Mouse (Mus musculus): Measurements from ENCODE around the gene N4bp2. TPM values are rescaled to one million over a fixed set of nuclear protein-coding genes. Genes with fewer than 3 reads are reported as not detected.

The N4bp2 gene
- polyA plus RNA-seq, 1 experiment from 2014 or later = 24.0 TPM

GRCm38 (mm10) chr5:65794702-65795101 is 31.4 kb downstream of the N4bp2 start:
- WGBS = 92% methylated on average over 3 of the region's 3 CpGs
- Histone ChIP-seq H3K27me3 (replicated peaks) (no peaks in the 10 kb centered on the region), H3K27ac (no peak overlapping the region), H3K36me3 (peaks cover 54% of the 10 kb centered on the region), H3K4me3 (no peak overlapping the region), H3K4me2 (replicated peaks) (no peak overlapping the region), H3K4me1 (no peaks in the 10 kb centered on the region), H3K9ac (no peak overlapping the region), H3K9me3 (no peaks in the 10 kb centered on the region)
- ATAC-seq (ENCODE audit: low FRiP score, low read depth) = no peak

- Histone ChIP-seq H3K27me3 (replicated peaks) (no peaks in the 10 kb centered on the region), H3K27ac (no peak overlapping the region), H3K4me1 (no peaks in the 10 kb centered on the region), H3K36me3 (peaks cover 54% of the 10 kb centered on the region), H3K4me2 (replicated peaks) (no peak overlapping the region), H3K4me3 (no peak overlapping the region), H3K9me3 (no peaks in the 10 kb centered on the region), H3K9ac (no peak overlapping the region)
- WGBS = 94% methylated on average over 9 of the region's 9 CpGs
- no peak for ATAC-seq (ENCODE audit: low FRiP score, low read depth)
Measured at GRCm38 (mm10) chr5:65795293-65795993, 32.1 kb downstream of the N4bp2 start.

GRCm38 (mm10) chr5:65795994-65796298 is 32.6 kb downstream of the N4bp2 start:
- H3K36me3 ChIP-seq = peaks cover 51% of the 10 kb centered on the region

DNA sequence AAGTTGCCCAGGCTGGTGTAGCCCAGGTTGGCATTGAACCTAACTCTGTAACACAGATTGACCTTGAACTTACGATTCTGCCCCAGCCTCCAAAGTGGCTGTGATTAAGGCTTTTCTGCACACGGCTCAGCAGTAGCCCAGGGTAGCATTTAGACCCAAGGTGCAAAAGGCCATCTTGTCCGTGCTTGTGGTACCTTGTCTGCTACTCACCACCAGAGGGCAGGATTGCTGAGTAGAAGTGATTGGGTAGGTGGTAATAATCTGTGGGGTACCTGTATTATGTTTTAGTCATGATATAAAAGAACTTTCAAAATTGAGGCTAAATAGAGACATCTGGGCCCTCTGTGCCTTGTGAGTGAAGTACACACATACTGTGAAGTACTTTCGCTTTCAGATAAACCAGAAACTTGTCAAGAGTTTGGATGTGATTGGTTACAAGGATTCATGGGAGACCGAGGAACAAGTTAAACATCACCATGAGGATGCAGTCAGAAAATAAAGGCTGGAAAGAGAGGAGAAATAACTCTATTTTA is 60.3 kb downstream of the N4bp2 start:
- H3K4me3 ChIP-seq = no peak overlapping the region
- H3K4me2 ChIP-seq (replicated peaks) = no peak overlapping the region
- H3K9me3 ChIP-seq = no peaks in the 10 kb centered on the region
- H3K4me1 ChIP-seq = no peaks in the 10 kb centered on the region
- WGBS = 79% methylated on average over 5 of the region's 5 CpGs
- H3K9ac ChIP-seq = no peak overlapping the region
- peaks cover 51% of the 10 kb centered on the region for H3K36me3 ChIP-seq
- no peak for ATAC-seq (ENCODE audit: low FRiP score, low read depth)
- no peaks in the 10 kb centered on the region for H3K27me3 ChIP-seq (replicated peaks)
- H3K27ac ChIP-seq = no peak overlapping the region

More at GRCm38 (mm10) chr5:65795994-65796298, 32.6 kb downstream of the N4bp2 start:
- H3K9me3 ChIP-seq = no peaks in the 10 kb centered on the region
- no peak for ATAC-seq (ENCODE audit: low FRiP score, low read depth)
- no peak overlapping the region for H3K27ac ChIP-seq
- 94% methylated on average over 1 of the region's 1 CpGs for WGBS
- no peaks in the 10 kb centered on the region for H3K4me1 ChIP-seq
- no peak overlapping the region for H3K4me3 ChIP-seq
- H3K4me2 ChIP-seq (replicated peaks) = no peak overlapping the region
- no peak overlapping the region for H3K9ac ChIP-seq
- no peaks in the 10 kb centered on the region for H3K27me3 ChIP-seq (replicated peaks)

DNA sequence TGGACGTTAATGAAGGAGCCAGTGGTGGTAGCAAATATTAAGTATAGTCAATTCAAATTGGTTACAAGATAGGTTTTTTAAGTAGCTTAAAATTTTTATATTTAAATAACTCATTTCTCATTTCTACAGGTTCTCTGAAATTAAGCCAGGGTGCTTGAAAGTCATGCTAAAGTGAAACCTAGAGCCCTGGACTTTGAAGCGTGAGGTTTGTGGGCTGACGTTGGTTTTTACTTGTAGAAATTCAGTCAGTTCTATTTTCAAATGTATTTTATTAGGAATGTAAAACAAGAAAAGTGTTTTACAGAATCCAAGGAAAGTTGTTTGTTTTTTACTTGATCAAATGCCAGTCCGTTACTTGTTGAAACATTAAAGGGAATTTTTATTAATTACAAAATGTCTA is 63.2 kb downstream of the N4bp2 start:
- no peak for ATAC-seq (ENCODE audit: low FRiP score, low read depth)
- 95% methylated on average over 4 of the region's 4 CpGs for WGBS
- Histone ChIP-seq H3K9me3 (no peaks in the 10 kb centered on the region), H3K4me2 (replicated peaks) (no peak overlapping the region), H3K9ac (no peak overlapping the region), H3K27ac (no peak overlapping the region), H3K36me3 (peaks cover 36% of the 10 kb centered on the region), H3K4me3 (no peak overlapping the region), H3K4me1 (no peaks in the 10 kb centered on the region), H3K27me3 (replicated peaks) (no peaks in the 10 kb centered on the region)

DNA sequence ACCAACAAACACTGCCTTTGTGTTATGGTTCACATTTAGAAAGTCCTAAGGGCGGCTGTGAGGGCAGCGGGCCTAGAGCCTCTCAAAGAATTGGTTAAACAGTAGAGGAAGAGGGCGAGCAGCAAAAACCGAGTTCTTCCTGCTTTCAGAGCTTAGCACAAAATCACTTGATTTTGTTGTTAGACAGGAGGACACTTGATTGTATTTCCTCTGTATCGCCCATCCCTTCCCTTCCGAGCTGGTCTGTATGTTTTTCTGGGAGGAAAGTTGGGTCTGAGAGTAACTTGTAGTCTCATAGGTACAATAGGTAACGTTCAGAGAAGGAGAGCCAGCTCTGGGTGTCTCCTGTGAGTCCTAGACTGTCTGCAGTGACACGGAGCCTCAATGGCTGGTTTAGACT is 63.8 kb downstream of the N4bp2 start:
- no peak overlapping the region for H3K9ac ChIP-seq
- WGBS = 90% methylated on average over 8 of the region's 8 CpGs

DNA sequence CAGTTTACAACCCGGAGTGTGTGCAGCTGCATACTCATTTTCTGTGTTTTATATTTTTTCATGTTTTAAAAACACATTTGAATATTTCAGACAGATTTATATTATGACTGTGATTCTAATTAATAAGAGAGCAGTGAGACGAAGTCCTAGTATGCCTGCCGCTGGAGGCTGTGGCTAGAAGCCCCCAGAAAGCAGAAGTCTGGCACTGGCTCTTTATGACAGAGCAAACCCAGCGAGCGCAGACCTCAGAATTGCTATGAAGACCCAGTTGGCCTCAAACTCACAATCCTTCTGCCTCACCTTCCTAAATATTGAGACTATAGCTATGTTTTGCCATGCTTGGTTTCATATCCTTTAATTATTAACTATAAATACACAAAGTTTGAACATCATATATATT is 64.9 kb downstream of the N4bp2 start:
- 94% methylated on average over 5 of the region's 5 CpGs for WGBS
- no peak overlapping the region for H3K9ac ChIP-seq
- H3K9me3 ChIP-seq = no peaks in the 10 kb centered on the region
- H3K4me2 ChIP-seq (replicated peaks) = no peak overlapping the region
- no peaks in the 10 kb centered on the region for H3K27me3 ChIP-seq (replicated peaks)
- H3K27ac ChIP-seq = no peak overlapping the region
- peaks cover 22% of the 10 kb centered on the region for H3K36me3 ChIP-seq
- no peak for ATAC-seq (ENCODE audit: low FRiP score, low read depth)
- H3K4me3 ChIP-seq = no peak overlapping the region
- H3K4me1 ChIP-seq = no peaks in the 10 kb centered on the region

More for the DNA sequence above, 63.8 kb downstream of the N4bp2 start:
- Histone ChIP-seq H3K27ac (no peak overlapping the region), H3K27me3 (replicated peaks) (no peaks in the 10 kb centered on the region), H3K4me3 (no peak overlapping the region), H3K9me3 (no peaks in the 10 kb centered on the region), H3K36me3 (peaks cover 32% of the 10 kb centered on the region), H3K4me2 (replicated peaks) (no peak overlapping the region), H3K4me1 (no peaks in the 10 kb centered on the region)
- ATAC-seq (ENCODE audit: low FRiP score, low read depth) = no peak

DNA sequence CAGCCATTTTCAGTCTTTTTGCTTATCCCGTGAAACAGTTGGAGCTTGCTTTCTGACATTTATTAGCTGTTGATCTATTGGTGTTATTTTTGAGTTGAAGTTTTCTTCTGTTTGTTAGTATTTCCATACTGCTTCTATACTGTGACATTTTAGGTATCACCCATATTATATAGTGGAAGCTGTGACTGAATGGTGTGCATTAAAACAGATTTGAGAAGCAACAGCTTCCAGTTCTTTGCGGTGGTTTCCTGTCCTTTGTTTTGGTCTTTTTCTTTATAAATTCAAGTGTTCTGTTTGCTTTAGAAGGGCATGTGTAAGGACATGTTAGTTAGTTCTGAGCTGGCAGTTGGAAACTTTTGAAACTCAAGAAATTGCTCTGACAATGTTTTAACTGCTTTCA is 65.7 kb downstream of the N4bp2 start:
- no peak overlapping the region for H3K9ac ChIP-seq
- H3K4me1 ChIP-seq = no peaks in the 10 kb centered on the region
- WGBS = 81% methylated on average over 2 of the region's 2 CpGs
- ATAC-seq (ENCODE audit: low FRiP score, low read depth) = no peak
- no peaks in the 10 kb centered on the region for H3K9me3 ChIP-seq
- no peak overlapping the region for H3K4me3 ChIP-seq
- H3K27me3 ChIP-seq (replicated peaks) = no peaks in the 10 kb centered on the region
- no peak overlapping the region for H3K4me2 ChIP-seq (replicated peaks)
- H3K36me3 ChIP-seq = peaks cover 20% of the 10 kb centered on the region
- H3K27ac ChIP-seq = no peak overlapping the region

GRCm38 (mm10) chr5:65831917-65832618 is 68.7 kb downstream of the N4bp2 start:
- no peak overlapping the region for H3K27ac ChIP-seq
- ATAC-seq (ENCODE audit: low FRiP score, low read depth) = no peak
- H3K4me2 ChIP-seq (replicated peaks) = no peak overlapping the region
- H3K4me3 ChIP-seq = no peak overlapping the region
- peaks cover 3% of the 10 kb centered on the region for H3K36me3 ChIP-seq
- H3K9ac ChIP-seq = no peak overlapping the region
- H3K27me3 ChIP-seq (replicated peaks) = no peaks in the 10 kb centered on the region
- no peaks in the 10 kb centered on the region for H3K9me3 ChIP-seq
- 93% methylated on average over 11 of the region's 11 CpGs for WGBS
- H3K4me1 ChIP-seq = no peaks in the 10 kb centered on the region

- no peak for ATAC-seq (ENCODE audit: low FRiP score, low read depth)
- no peak overlapping the region for H3K27ac ChIP-seq
- no peaks in the 10 kb centered on the region for H3K9me3 ChIP-seq
- no peak overlapping the region for H3K9ac ChIP-seq
- H3K27me3 ChIP-seq (replicated peaks) = no peaks in the 10 kb centered on the region
- H3K4me1 ChIP-seq = no peaks in the 10 kb centered on the region
- H3K4me3 ChIP-seq = no peak overlapping the region
- 85% methylated on average over 3 of the region's 3 CpGs for WGBS
- H3K4me2 ChIP-seq (replicated peaks) = no peak overlapping the region
- no peaks in the 10 kb centered on the region for H3K36me3 ChIP-seq
Measured at GRCm38 (mm10) chr5:65833092-65833491, 69.8 kb downstream of the N4bp2 start.

DNA sequence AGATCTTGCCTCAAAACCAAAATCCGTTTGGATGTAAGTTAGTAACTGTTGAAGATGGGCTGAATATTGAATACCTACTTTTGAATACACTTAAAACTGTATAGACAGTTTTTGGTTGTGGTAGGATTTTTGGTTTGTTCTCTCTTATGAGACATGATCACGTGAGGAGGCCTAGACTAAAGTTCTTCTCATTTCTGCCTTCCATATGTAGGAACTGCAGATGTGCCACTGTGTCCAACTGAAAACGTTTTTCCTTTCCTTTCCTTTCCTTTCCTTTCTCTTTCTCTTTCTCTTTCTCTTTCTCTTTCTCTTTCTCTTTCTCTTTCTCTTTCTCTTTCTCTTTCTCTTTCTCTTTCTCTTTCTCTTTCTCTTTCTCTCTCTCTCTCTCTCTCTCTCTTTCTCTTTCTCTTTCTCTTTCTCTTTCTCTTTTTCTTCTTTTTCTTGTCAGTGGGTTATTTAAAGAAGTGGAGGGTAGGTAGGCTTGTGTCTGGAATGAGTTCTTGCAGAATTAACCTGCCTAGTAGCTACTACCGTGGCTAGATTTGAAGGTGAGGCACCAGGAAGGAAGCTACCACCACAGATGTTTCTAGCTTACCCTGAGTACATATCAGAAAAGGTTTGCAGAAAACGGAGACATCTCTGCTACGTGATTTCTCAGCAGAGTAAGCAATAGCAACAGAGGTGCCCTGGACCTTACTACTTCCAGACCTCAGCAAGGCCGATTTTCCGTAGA is 70.6 kb downstream of the N4bp2 start:
- H3K9me3 ChIP-seq = no peaks in the 10 kb centered on the region
- H3K27me3 ChIP-seq (replicated peaks) = no peaks in the 10 kb centered on the region
- 91% methylated on average over 8 of the region's 8 CpGs for whole genome bisulfite sequencing
- H3K9ac ChIP-seq = no peak overlapping the region
- H3K36me3 ChIP-seq = no peaks in the 10 kb centered on the region
- H3K4me3 ChIP-seq = no peak overlapping the region
- ATAC-seq (ENCODE audit: low FRiP score, low read depth) = no peak
- H3K4me2 ChIP-seq (replicated peaks) = no peak overlapping the region
- no peak overlapping the region for H3K27ac ChIP-seq
- H3K4me1 ChIP-seq = no peaks in the 10 kb centered on the region

- H3K4me3 ChIP-seq = no peak overlapping the region
- no peaks in the 10 kb centered on the region for H3K36me3 ChIP-seq
- no peak overlapping the region for H3K9ac ChIP-seq
- whole genome bisulfite sequencing = 76% methylated on average over 6 of the region's 6 CpGs
- no peaks in the 10 kb centered on the region for H3K4me1 ChIP-seq
- H3K27me3 ChIP-seq (replicated peaks) = no peaks in the 10 kb centered on the region
- no peak for ATAC-seq (ENCODE audit: low FRiP score, low read depth)
- no peak overlapping the region for H3K4me2 ChIP-seq (replicated peaks)
- H3K27ac ChIP-seq = no peak overlapping the region
- H3K9me3 ChIP-seq = no peaks in the 10 kb centered on the region
Measured at GRCm38 (mm10) chr5:65838053-65838452, 74.7 kb downstream of the N4bp2 start.

Measured in neural tube, embryonic 12.5 days (tissue).